Mouse (Mus musculus) frontal cortex, adult 2 months (tissue): ENCODE data around the gene Cacna2d3. TPM values are rescaled to one million over a fixed set of nuclear protein-coding genes. Genes with fewer than 3 reads are reported as not detected.

Source experiments
- DNase-seq, 2 experiments: peaks; one replicate each; pipeline ENCODE4 v3.0.0; 2022; ENCODE audit warnings: low spot score in 1 of 2; ENCODE audit errors: extremely low spot score in 1 of 2
- polyA plus RNA-seq: library from polyadenylated mRNA; depleted of rRNA; stranded (reverse); fragments of >200 nt; gene quantifications from 2 replicates; pipeline ENCODE4 v1.2.3, GENCODE M21; 2012; rRNA removed

The Cacna2d3 gene
- 33.8 and 37.5 TPM in 2 replicates for polyA plus RNA-seq

- DNase-seq, result peak in 1 of 2 experiments; percentile 69
These were observed at the start of gene Cacna2d3 for GRCm38 (mm10) chr14:29721488-29722385. Gene Cacna2d3, minus strand, starts transcription at chr14:29721864.

- peak; percentile 38 to 53 for DNase-seq
These were observed 47.8 kb upstream of the Cacna2d3 start for GRCm38 (mm10) chr14:29769486-29769885.

DNA sequence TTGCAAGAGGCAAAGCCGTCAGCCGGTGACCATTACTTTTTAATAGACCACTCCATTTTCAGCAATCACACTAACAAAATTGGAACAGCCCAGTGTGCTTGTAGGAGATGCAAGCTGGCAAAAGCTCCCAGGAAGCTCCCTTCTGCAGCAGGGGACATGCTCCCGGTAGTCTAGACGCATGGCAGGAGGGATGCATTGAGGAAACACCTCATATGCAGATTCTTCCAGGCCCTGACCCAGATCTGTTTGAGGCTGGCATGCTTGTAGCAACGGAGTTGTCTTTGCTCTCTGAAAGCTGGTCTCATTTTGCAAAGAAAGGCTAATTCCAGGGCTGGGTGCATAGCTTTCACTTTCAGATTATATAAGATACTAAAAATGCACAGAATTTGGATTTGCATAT is 31.2 kb upstream of the Cacna2d3 start:
- DNase-seq, result peak in 1 of 2 experiments; percentile 41

- no peak for DNase-seq
These were observed 17.1 kb upstream of the Cacna2d3 start for GRCm38 (mm10) chr14:29738751-29739150.

DNA sequence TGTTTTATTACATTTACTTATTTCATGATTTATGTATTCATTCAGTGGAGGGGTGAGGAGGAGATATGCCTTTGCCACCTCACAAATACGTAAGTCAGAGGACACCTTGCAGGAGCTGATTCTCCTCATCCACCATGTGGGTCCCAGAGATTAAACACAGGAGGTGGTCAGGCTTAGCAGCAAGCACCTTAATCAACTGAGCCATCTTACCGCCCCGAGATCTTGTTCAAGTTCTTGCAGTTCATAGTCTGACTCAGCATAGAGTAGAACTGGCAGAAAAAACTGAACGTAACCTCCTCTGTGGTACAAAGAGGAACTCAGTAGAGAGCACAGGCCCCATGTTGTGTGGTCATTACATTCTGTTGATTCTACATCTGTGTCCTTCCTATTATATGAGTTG is 8.6 kb upstream of the Cacna2d3 start:
- DNase-seq, result no peak

DNA sequence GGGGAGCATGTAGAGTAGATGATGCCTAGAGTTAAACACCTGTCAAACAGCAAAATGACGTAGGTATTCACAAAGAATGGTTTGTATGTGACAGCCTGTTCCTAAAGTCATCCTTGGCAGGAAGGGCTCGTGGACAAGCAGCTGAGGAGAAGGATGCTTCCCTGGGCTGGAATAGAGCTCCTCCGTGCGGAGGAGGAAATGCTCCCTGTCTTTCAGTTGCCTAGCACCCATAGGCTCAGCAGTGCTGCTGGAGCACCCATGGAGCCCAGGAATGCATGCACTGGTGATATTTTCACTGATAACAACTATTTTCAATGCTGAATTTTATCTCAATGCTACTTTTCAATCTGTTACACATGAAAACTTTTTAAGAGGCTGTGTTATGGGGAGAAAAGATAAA is 7.3 kb upstream of the Cacna2d3 start:
- no peak for DNase-seq

DNA sequence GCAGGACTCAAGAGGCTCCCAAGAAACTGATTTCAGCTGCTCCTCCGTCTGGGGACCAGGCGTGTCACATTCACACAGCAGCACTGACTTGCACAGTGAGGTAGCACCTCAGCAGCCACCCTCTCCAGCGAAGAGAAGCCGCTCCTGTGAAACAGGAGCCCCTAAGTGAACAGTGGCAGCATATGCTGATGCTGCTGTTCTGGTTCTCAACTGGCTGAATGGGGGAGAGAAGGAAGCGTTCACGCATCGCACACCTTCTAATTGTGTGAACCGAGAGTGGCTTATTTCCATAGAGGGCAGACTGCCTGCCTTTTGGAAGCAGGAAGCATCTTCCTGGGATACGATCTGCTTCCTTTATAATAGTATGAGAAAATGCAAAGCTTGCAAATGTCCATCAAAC is 5.9 kb upstream of the Cacna2d3 start:
- no peak for DNase-seq

GRCm38 (mm10) chr14:29723267-29723666 is 1.6 kb upstream of the Cacna2d3 start:
- DNase-seq, result peak; percentile 28 to 80

DNA sequence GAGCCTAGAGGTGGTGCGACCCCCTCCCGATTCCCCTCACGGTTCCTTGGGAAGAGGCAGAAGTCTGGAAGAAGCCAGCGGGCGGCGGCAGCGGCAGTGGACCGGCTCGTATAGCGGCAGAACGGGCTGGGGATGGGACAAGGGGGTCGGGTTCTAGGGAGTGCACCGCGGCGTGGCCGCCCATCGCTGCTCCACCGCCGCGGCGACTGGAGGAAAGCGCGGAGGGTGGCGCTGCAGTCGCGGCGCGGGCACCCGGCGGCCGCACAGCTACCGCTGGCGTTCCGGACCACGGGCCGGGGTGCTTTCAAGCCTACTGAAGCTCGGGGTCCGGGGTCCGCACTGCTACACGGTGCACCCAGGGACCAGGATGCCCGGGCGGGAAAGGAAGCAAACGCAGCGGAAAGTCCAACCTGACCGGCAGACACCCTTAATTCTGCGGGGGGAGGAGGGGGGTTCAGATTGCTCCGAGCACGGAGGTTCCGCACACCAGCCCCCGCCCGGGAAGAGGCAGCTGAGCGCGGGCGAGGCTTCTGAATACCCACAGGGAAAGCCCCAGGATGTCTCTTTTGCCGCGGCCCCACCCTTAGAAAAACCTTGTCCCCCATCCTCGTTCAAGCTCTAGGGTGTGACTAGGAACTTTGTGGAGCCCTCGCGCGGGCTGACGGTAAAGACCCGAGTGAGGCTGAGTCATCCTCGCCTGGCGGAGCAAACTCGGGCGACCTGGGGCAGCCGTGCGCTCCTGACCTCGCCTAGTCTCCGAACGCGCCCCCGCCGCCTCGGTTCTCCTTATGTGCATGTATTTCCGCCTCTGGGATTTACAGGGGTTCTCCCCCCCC is 940 bp upstream of the Cacna2d3 start:
- DNase-seq, result peak; percentile 28 to 59

DNA sequence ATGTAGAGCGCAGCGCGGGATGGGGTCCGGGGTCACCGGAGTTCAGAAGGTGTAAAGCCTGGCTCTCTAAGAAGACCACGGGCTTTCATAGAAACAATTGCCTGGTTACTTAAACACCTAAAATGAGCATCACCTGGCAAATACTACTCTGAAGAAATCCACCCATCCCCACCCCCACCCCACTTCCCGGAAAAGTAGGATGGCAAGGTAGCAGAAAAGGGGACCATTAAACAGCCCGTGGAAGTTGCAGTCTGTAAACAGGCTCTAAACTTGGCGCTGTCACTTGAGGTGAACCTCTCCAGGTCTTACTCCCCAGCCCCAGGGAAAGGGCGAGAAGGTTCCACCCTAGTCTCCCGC is 555 bp downstream of the Cacna2d3 start:
- DNase-seq, result no peak

DNA sequence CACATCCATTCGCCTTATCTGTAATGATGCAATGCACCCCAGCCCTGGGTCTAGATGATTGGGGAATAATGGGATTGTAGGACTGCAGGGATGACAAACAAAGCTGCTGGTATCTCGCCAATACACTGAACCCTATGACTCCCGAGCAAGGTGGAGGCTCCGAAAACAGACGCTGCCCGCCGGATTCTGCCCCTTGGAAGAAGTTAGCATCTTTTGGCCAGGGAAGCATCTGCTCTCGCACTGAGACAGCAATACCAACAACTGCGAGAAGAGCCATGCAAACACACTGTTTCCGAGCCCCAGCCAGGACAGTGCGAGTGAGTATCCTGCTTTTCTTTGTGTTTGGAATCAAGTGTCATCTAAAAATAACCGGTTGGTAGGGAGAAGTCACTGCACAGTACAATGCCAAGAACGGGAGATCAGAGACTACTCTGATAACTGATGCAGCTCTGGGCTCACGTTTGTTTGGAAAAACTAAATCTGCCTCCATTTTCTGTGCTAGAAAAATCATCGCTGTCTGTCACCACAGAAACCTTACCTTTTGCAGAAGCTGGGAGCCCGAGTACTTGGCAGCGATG is 1.2 kb downstream of the Cacna2d3 start:
- DNase-seq, result no peak

GRCm38 (mm10) chr14:29712621-29713020 is 9.0 kb downstream of the Cacna2d3 start:
- no peak for DNase-seq

GRCm38 (mm10) chr14:29707561-29708335 is 13.9 kb downstream of the Cacna2d3 start:
- no peak for DNase-seq

DNA sequence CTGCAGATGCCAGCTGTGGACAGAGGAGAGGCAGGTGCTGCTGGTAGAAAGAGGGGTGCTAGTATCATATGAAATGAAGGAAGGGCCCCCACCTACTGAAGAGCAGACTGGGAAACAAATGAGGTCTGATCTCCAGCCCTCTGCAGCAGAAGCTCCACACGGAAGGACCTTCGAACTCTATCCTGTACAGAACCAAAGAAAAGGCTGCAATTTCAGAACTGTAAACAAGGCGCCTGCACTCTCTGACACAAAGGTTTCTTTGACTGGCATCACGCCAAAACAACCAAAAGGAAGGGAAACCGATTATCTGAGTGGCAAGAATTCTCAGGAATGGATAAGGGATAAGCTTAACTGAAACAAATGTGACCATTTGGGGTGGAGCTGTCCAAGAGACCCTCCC is 18.9 kb downstream of the Cacna2d3 start:
- no peak for DNase-seq

- peak; percentile 17 to 80 for DNase-seq
These were observed 25.5 kb downstream of the Cacna2d3 start for GRCm38 (mm10) chr14:29696131-29696530.

- no peak for DNase-seq
These were observed 49.1 kb downstream of the Cacna2d3 start for GRCm38 (mm10) chr14:29672436-29673050.

DNA sequence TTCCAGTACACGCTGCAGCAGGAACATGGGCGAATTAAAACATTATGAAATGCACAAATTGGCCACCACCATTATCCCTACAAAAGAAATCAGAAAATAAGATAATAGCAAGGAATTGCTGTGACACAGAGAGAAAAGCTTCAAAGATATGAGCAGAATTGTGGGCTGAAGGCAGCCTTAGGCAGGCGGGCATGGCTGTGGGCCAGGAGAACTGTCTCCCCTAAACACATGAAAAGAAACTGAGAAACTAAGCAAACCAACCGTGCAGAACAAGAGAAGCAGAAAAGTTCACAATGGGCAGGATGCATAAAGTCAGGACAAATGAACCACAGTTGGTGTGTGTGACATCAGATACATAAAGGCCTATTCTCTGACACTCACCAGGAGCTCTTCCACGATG is 51.8 kb downstream of the Cacna2d3 start:
- DNase-seq, result peak in 1 of 2 experiments; percentile 48

GRCm38 (mm10) chr14:29657006-29657405 is 64.7 kb downstream of the Cacna2d3 start:
- DNase-seq, result no peak

DNA sequence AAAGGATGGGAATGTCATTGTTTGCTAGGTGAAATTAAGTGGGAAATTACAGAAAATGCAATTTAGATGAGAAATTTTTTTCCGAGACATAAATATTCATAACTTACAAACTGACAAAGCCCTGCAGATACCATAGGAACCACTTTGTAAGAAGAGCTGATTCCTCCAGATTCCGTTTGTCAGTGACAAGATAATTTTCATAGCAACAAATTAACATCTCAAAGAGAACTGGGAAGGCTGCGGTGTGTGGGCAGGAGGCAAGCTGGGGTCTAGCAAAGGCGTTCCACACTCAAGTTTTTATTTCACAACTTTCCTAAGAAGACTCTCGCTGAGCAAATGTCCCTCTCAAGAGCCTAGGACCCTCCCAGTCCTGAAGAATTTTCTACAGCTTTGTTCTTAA is 71.1 kb downstream of the Cacna2d3 start:
- peak in 1 of 2 experiments; percentile 66 for DNase-seq

DNA sequence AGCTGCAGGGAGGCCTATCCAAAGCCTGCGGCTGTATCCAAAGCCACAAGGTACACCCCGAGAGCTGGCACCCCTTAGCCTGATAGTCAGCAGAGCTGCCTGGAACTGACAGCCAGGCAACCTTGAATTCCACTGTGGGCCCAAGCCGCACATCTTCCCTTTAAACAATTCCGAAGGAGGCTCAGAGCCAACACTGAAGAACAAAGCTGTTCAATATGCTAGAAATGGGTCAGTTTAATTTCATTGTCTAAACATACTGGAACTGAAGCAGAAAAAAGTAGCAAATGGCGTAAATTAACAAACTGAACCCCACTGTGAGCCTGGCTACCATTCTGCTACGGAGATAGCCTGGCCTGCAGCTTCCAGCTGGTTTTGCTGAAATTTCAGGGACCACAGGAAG is 72.9 kb downstream of the Cacna2d3 start:
- no peak for DNase-seq
